Mouse (Mus musculus): ENCODE data around the gene Mad2l2. TPM values are rescaled to one million over a fixed set of nuclear protein-coding genes. Genes with fewer than 3 reads are reported as not detected.
A peak's percentile ranks its signal among the peaks of the same experiment; 100 is the strongest.

Gene Mad2l2
- 104 and 107 TPM in 2 replicates for polyA plus RNA-seq (2016; fragmentation: Nextera tagmentation; extraction: Ambion mirVana)

DNA sequence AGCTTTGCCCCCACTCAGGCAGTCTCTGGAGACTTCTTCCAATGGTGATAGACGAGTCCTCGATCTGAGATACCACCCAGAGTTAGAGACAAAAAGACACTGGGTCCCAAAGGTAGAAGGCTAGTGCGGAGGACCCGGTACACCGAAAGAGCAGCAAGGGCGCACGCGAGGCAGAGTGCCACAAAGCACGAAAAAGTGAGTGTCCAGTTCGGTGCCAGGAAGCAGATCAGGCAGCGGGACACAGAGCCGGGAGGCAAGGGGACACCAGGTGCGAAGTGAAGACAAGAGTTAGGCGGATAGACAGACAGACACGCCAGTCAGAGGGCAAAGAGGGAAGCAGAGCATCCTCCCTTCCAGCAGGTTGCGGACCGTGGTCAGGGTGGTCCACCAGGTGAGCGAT is at the start of gene Mad2l2:
Gene Mad2l2, plus strand, starts transcription at position 252 of the 400 bp plus-strand sequence.
- no peak; the same call in 1 of the 2 replicates for ATAC-seq (ENCODE audit: insufficient number of reproducible peaks, insufficient read depth, low FRiP score, low TSS enrichment, low read depth)
- H3K27ac ChIP-seq, result peak within 1 kb of the TSS; percentile 82
- peak within 1 kb of the TSS; percentile 91 for H3K9ac ChIP-seq (replicated peaks)
- H3K36me3 ChIP-seq, result no peaks in the 10 kb centered on the region
- peaks cover 22% of the 10 kb centered on the region; the same call in 1 of the 2 replicates for H3K4me1 ChIP-seq (replicated peaks)
- WGBS, result 2% methylated on average over 18 of the region's 18 CpGs
- H3K4me2 ChIP-seq, result peak within 1 kb of the TSS; percentile 88
- 0 out of 2 replicates have a peak, but pooled peaks cover 5% of the 10 kb centered on the region for H3K9me3 ChIP-seq
- peak within 1 kb of the TSS; percentile 84 for H3K4me3 ChIP-seq (replicated peaks)
- peaks cover 24% of the 10 kb centered on the region for H3K27me3 ChIP-seq

DNA sequence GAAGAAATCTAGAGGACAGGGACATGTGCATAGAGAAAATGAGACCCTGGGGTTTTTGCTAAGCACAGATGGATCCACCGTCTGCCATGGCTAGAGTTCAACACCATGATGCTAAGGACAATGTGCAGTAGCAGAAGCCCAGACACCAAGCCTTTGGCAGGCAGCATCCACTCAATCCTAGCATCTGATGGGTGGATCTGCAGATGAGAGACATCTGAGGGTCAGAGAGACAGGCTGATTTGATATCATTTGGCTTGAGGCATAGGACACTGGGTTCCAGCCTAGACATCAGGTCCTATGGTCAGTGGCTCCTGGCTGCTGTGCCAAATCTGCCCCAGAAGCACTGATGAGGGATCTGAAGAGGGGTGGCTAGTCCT is 49.6 kb upstream of the Mad2l2 start:
- no peaks in the 10 kb centered on the region for H3K9me3 ChIP-seq
- 88% methylated on average over 1 of the region's 1 CpGs for WGBS
- no peak overlapping the region for H3K4me3 ChIP-seq (replicated peaks)
- no peak for ATAC-seq (ENCODE audit: insufficient number of reproducible peaks, insufficient read depth, low FRiP score, low TSS enrichment, low read depth)
- no peak overlapping the region for H3K9ac ChIP-seq (replicated peaks)
- H3K4me1 ChIP-seq (replicated peaks), result peaks cover 26% of the 10 kb centered on the region
- H3K27me3 ChIP-seq, result no peaks in the 10 kb centered on the region
- H3K36me3 ChIP-seq, result peaks cover 28% of the 10 kb centered on the region; the same call in 1 of the 2 replicates
- no peak overlapping the region for H3K4me2 ChIP-seq
- H3K27ac ChIP-seq, result no peak overlapping the region

DNA sequence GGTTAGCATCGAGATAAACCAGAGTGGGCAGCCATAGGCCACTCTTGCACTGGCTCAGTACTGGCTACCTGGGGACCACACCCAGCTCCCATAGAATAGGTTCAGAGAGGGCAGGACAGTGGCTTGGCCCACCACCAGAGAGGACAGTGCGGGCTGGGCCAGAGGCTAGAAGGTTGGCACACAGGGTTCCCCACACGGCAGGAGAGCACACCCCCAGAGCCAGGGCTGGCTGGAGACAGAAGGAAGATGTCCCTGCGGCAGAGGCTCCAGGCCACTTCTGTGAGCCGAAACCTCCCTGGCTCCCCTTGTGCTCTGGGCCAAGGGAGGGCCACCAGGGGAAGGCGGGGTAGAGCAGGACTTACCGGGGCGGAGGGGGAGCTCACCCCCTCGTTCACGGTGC is 49.0 kb upstream of the Mad2l2 start:
- Histone ChIP-seq H3K27me3 (no peaks in the 10 kb centered on the region), H3K36me3 (peaks cover 28% of the 10 kb centered on the region; the same call in 1 of the 2 replicates), H3K27ac (no peak overlapping the region), H3K9ac (replicated peaks) (no peak overlapping the region), H3K4me3 (replicated peaks) (no peak overlapping the region), H3K4me2 (no peak overlapping the region), H3K9me3 (no peaks in the 10 kb centered on the region), H3K4me1 (replicated peaks) (peaks cover 29% of the 10 kb centered on the region)
- 89% methylated on average over 10 of the region's 10 CpGs for WGBS
- no peak for ATAC-seq (ENCODE audit: insufficient number of reproducible peaks, insufficient read depth, low FRiP score, low TSS enrichment, low read depth)

DNA sequence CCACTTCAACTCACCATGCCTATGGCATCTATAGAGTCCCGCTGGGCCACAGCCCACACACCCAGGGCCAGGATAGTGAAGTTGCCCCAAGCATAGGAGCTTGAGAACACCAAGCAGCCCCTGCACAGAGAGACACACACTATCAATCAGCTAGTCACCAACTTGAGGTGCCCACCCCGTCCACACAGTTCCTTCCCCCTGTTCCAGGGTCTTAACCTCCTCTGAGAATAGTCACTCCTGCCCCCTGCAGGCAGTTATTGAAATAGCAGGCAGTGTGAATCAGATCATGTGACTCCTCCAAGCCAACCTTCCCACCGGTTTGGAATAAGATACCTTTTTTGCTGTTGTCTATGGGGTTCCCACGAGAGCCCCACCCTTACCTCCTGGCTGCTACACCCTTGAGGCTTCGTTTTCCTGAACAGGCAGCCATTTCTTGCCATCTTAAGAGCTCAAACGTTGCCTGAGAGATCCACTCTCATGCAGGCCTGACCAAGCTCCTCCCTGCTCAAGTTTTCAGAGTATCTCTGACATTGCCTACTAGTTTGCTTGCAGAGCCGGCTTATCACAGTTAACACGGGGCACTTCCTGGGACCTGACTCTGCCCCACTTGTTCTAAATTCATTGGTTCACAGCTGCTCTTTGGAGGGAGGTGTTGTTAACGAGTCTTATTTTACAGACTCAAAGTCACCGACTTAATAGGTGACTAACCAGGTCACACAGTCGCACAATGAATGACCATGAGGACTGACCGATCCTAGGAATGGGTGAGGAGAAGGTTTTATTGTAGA is 47.7 kb upstream of the Mad2l2 start:
- Histone ChIP-seq H3K4me2 (no peak overlapping the region), H3K27ac (no peak overlapping the region), H3K9ac (replicated peaks) (no peak overlapping the region), H3K4me3 (replicated peaks) (no peak overlapping the region), H3K36me3 (peaks cover 28% of the 10 kb centered on the region; the same call in 1 of the 2 replicates), H3K4me1 (replicated peaks) (peaks cover 38% of the 10 kb centered on the region), H3K27me3 (no peaks in the 10 kb centered on the region), H3K9me3 (no peaks in the 10 kb centered on the region)
- WGBS, result 52% methylated on average over 12 of the region's 12 CpGs
- no peak for ATAC-seq (ENCODE audit: insufficient number of reproducible peaks, insufficient read depth, low FRiP score, low TSS enrichment, low read depth)

DNA sequence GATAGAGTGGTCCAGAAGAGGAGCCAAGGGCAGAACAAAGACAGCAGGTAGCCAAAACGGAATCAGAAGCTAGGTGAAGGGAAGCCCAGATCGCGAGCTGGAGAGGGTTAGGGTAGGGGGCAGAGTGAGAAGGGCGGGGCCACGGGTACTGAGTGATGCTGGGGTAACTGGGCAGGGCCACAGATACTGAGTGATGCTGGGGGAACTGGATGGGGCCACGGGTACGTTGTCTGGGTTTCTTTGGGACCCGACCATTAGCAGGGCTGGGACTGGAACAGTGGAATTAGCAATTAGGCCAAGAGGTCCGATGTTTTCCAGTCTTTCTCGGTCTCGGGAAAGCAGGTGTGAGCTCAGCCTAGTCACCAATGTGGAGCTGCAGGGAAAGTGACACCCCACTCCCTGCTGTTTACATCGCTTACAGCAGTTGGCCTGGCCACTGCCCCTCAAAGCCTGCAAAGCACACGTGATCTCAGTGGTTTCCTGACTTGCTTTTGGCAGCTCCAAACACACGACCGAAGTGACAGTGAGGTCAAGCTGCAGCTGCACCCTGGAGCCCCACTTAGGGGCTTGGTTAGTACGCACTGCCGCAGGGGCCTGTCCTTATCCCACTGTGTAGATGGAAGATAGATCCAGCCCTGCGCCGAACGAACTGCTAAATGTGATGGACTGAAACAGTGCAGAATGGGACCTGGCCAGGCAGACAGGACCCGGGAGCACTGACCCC is 46.8 kb upstream of the Mad2l2 start:
- 0 out of 2 replicates have a peak, but pooled peaks have one; percentile 12 for ATAC-seq (ENCODE audit: insufficient number of reproducible peaks, insufficient read depth, low FRiP score, low TSS enrichment, low read depth)
- Histone ChIP-seq H3K27me3 (no peaks in the 10 kb centered on the region), H3K4me2 (no peak overlapping the region), H3K4me3 (replicated peaks) (no peak overlapping the region), H3K27ac (peak overlapping the region; percentile 53; the same call in 1 of the 2 replicates), H3K9me3 (no peaks in the 10 kb centered on the region), H3K9ac (replicated peaks) (peak overlapping the region; percentile 5; the same call in 1 of the 2 replicates), H3K36me3 (peaks cover 28% of the 10 kb centered on the region; the same call in 1 of the 2 replicates), H3K4me1 (replicated peaks) (peaks cover 43% of the 10 kb centered on the region)
- WGBS, result 48% methylated on average over 21 of the region's 21 CpGs

DNA sequence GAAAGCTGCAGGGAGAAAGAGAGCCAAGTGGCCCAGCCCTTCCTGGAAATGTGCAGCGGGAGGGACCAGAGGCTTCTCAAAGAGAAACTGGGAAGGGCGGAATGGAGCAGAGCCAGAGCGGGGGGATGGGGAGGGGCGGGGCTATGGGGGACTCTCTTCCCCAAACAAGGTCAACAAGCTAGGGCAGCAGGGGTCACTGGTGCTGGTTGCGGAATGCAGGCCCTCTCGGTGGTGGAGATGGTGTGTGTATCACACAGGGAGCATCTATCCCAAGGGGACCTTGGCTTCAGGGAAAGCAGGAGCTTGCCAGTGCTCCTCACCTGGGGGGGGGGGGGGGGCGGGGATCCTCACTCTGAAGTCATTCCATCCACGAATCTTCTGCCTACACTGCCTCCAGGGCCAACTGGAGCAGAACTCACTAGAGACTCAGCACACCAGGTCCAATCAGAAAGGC is 45.9 kb upstream of the Mad2l2 start:
- peaks cover 28% of the 10 kb centered on the region; the same call in 1 of the 2 replicates for H3K36me3 ChIP-seq
- H3K4me1 ChIP-seq (replicated peaks), result peaks cover 43% of the 10 kb centered on the region
- H3K4me2 ChIP-seq, result no peak overlapping the region
- no peaks in the 10 kb centered on the region for H3K9me3 ChIP-seq
- ATAC-seq (ENCODE audit: insufficient number of reproducible peaks, insufficient read depth, low FRiP score, low TSS enrichment, low read depth), result no peak
- no peaks in the 10 kb centered on the region for H3K27me3 ChIP-seq
- H3K27ac ChIP-seq, result no peak overlapping the region
- H3K9ac ChIP-seq (replicated peaks), result 0 out of 2 replicates have a peak overlapping the region, but pooled peaks have one; percentile 5
- H3K4me3 ChIP-seq (replicated peaks), result no peak overlapping the region
- 10% methylated on average over 8 of the region's 8 CpGs for WGBS

DNA sequence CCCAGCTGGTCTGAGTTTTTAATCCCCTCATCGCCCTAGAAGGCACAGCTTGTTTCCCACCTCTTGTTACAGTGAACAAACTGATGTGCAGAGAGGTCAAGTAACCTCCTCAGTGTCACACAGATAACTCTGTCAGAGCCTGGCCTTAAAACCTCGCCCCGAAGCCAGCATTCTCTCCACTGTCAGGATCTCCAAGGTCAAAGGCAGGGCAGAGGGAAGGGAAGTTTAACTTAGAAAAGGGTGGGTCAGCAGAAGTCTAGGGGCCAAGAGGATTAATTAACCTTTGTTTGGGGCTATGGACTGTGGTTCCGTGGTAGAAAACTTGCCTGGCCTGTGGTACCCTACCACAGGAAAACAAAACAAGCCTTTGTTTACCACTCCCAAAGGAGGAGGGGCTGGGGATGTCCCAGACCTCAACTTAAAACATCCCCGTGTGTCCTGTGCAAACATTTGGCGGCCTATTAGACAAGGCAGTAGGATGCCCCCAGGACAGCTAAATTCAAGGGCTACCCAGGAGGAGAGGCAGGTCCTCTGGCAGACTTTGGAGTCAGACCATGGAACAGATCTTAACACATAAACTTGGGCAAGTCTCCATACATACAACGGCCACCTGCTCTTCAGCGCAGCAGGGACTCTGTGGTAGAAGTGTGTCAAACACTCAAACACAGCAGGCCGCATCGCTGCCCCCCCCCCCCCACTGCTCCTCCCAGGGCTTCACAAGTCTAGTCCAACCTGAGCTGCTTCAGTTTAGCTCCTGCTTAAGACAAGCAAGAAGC is 44.9 kb upstream of the Mad2l2 start:
- peaks cover 43% of the 10 kb centered on the region for H3K4me1 ChIP-seq (replicated peaks)
- WGBS, result 53% methylated on average over 10 of the region's 10 CpGs

DNA sequence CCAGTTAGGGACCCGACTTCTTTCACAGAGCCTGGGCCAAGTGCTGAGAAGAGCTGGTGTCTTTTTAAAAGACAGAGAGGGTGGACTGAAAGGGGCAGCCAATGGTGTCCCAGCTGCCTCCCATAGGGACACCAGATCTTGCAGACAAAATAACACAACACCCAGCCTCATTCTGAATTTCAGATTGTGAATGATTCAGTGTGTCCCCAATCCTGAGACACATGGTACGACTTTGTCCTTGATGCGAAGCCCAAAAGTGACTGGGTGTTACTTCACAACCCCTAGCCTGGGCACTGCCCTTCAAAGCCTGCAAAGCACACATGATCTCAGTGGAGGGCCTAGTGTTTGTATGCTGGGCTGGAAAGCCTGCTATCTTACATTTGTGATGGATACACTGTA is 44.3 kb upstream of the Mad2l2 start:
- Histone ChIP-seq H3K4me1 (replicated peaks) (peaks cover 43% of the 10 kb centered on the region), H3K9ac (replicated peaks) (no peak overlapping the region)
- 80% methylated on average over 3 of the region's 3 CpGs for WGBS

More for the DNA sequence above, 44.9 kb upstream of the Mad2l2 start:
- Histone ChIP-seq H3K9ac (replicated peaks) (no peak overlapping the region), H3K27ac (no peak overlapping the region), H3K9me3 (no peaks in the 10 kb centered on the region), H3K4me3 (replicated peaks) (no peak overlapping the region), H3K27me3 (no peaks in the 10 kb centered on the region), H3K4me2 (no peak overlapping the region), H3K36me3 (peaks cover 18% of the 10 kb centered on the region; the same call in 1 of the 2 replicates)
- no peak for ATAC-seq (ENCODE audit: insufficient number of reproducible peaks, insufficient read depth, low FRiP score, low TSS enrichment, low read depth)

DNA sequence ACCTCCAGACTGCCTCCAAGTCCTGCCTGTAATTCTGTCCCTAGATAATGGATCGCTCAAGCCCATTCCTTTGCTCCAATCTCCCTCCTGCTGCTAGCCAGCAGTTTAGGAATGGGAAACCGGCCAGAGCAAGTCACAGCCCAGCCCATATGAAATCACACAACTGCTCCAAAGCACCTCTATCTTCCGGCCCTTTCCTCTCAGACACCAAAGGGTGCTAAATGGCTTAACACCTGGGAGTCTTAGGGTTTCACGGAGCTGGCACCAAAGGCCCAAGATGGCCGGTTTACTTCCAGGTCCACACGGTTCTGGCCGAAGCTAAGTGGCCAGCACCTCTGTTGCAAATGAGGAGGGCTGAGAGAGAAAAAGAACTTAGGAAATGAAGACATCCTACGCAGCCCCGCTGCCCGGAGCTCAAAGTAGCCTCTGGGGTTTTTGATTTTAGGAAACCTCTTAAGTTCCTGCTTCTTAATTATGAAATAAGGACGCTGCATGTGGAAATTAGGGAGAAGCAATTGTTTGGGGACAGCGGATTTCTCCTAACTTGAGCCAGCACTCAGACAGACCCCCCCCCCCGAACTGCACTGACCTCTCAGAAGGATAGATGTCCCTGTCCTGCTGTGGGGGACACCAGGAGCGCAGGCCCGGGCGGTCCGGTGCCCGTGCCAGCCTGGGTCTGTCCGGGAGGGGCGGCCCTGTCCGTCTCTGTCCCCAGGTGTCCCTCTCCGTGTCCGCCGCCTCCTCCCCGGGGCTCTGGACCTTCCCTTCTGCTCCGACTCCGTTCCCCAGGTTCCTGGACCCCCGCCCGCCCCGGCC is 42.9 kb upstream of the Mad2l2 start:
- Histone ChIP-seq H3K9me3 (no peaks in the 10 kb centered on the region), H3K4me1 (replicated peaks) (peaks cover 43% of the 10 kb centered on the region), H3K4me3 (replicated peaks) (peak overlapping the region; percentile 72), H3K27me3 (no peaks in the 10 kb centered on the region), H3K4me2 (peak overlapping the region; percentile 82), H3K36me3 (0 out of 2 replicates have a peak, but pooled peaks cover 6% of the 10 kb centered on the region), H3K27ac (no peak overlapping the region), H3K9ac (replicated peaks) (peak overlapping the region; percentile 79)
- 5% methylated on average over 30 of the region's 30 CpGs for WGBS
- peak; percentile 57; the same call in 1 of the 2 replicates for ATAC-seq (ENCODE audit: insufficient number of reproducible peaks, insufficient read depth, low FRiP score, low TSS enrichment, low read depth)

More for the DNA sequence above, 44.3 kb upstream of the Mad2l2 start:
- Histone ChIP-seq H3K27me3 (no peaks in the 10 kb centered on the region), H3K9me3 (no peaks in the 10 kb centered on the region), H3K36me3 (peaks cover 12% of the 10 kb centered on the region; the same call in 1 of the 2 replicates), H3K4me2 (no peak overlapping the region), H3K4me3 (replicated peaks) (no peak overlapping the region), H3K27ac (no peak overlapping the region)
- no peak for ATAC-seq (ENCODE audit: insufficient number of reproducible peaks, insufficient read depth, low FRiP score, low TSS enrichment, low read depth)
